Mouse (Mus musculus) intestine, embryonic 15.5 days (tissue): ENCODE results near the gene Spsb1. TPM values are rescaled to one million over a fixed set of nuclear protein-coding genes. Genes with fewer than 3 reads are reported as not detected.
A peak's percentile ranks its signal among the peaks of the same experiment; 100 is the strongest.

ENCODE experiments used
- ATAC-seq: fragments of 200-750 bp; cut with Nextera tagmentation; 2 replicates; pipeline ENCODE4 v1.8.0; 2017; ENCODE audit warnings: moderate TSS enrichment, moderate library complexity
- H3K27ac ChIP-seq: fragments of 300-500 bp; sonication (generic); 2 replicates; pipeline ENCODE4 v1.5.1; 2015; ENCODE audit warnings: mild to moderate bottlenecking, inconsistent platforms
- H3K27me3 ChIP-seq: fragments of 300-500 bp; sonication (generic); replicated peaks from 2 replicates; pipeline ENCODE4 v1.6.1; 2015; ENCODE audit warnings: inconsistent platforms
- H3K36me3 ChIP-seq: fragments of 300-500 bp; sonication (generic); 2 replicates; pipeline ENCODE4 v1.6.1; 2015; ENCODE audit warnings: inconsistent platforms
- H3K4me1 ChIP-seq: fragments of 300-500 bp; sonication (generic); replicated peaks from 2 replicates; pipeline ENCODE4 v1.6.1; 2015; ENCODE audit warnings: inconsistent platforms
- H3K4me2 ChIP-seq: fragments of 300-500 bp; sonication (generic); replicated peaks from 2 replicates; pipeline ENCODE4 v1.6.1; 2015; ENCODE audit warnings: mild to moderate bottlenecking, inconsistent platforms
- H3K4me3 ChIP-seq: fragments of 300-500 bp; sonication (generic); replicated peaks from 2 replicates; pipeline ENCODE4 v1.5.1; 2015; ENCODE audit warnings: inconsistent platforms
- H3K9ac ChIP-seq: fragments of 300-500 bp; sonication (generic); 2 replicates; pipeline ENCODE4 v1.6.1; 2015; ENCODE audit warnings: inconsistent platforms
- H3K9me3 ChIP-seq: fragments of 300-500 bp; sonication (generic); 2 replicates; pipeline ENCODE4 v1.6.1; 2016; ENCODE audit warnings: inconsistent platforms
- WGBS: fragments of 180-500 bp; shearing (Covaris S2); methylation state at CpG from one replicate; pipeline ENCODE4 v1.1.7; 2015; 5-methylcytosine and 5-hydroxymethylcytosine counted together
- polyA plus RNA-seq: library from polyadenylated mRNA; unstranded; fragments of >200 nt; fragmentation: Nextera tagmentation; extraction: Ambion mirVana; gene quantifications from 2 replicates; pipeline ENCODE4 v1.2.1, GENCODE M21; 2015

Spsb1 gene
- polyA plus RNA-seq, 1 experiment from 2014 or later, result 18.2 TPM

DNA sequence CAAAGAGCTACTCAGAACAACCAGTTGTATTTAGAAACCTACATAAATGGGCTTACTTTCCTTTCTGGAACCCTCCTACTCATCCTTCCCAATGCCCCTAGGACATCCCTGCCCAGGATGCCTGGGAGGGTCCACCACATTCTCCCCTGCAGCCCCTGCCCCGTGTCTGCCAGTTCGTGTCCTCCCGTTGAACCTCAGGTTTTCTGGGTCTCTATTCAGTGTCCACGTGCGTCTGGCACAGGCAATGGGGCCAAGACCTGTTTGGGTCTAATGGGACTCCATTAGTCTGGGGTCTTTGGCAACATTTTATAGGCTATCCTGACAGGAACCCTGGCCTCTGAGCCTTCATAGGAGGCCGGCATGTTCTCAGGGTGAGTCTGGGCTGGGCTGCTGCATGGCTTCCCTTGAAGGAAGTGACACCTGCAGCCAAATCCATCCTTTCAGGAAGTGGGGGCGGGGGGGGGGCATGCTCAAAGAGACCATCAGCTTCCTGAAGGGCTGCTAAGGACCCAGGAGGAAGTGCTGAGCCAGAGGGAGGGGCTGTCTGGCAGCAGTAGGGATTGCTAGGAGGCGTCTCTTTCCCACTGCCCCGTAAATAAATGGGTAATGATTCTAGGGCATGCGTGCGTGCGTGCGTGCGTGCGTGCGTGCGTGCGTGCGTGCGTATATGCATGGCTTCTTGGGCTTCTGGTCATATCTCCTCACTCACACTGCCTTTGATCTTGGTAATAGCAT, 65.9 kb downstream of the Spsb1 start:
- 74% methylated on average over 20 of the region's 20 CpGs for WGBS

DNA sequence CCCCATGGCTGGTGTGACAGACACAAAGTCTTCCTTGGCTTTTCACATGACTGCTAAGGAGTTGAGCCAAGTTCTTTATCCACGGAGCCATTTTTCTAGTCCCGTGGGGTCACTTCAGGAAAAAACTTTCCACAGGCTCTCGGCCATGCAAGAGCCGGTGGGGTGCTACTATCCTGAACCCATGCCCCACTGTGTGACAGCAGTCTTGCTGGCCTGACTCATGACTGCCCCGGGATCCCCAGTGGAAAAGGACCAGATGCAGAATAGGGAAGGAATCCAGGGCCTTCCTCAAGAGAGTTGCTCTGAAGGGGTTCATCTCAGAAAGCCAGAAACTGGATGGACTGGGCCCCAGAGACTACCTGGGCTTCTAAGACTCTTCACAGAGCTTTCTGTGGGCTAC, 66.7 kb downstream of the Spsb1 start:
- ATAC-seq, result no peak
- Histone ChIP-seq H3K27ac (no peak overlapping the region), H3K27me3 (no peaks in the 10 kb centered on the region), H3K4me1 (peaks cover 35% of the 10 kb centered on the region), H3K9ac (no peak overlapping the region), H3K4me3 (no peak overlapping the region), H3K4me2 (no peak overlapping the region), H3K9me3 (no peaks in the 10 kb centered on the region), H3K36me3 (no peaks in the 10 kb centered on the region)
- WGBS, result 81% methylated on average over 5 of the region's 5 CpGs

More for the DNA sequence above, 65.9 kb downstream of the Spsb1 start:
- no peak for ATAC-seq
- H3K4me2 ChIP-seq, result no peak overlapping the region
- H3K4me3 ChIP-seq, result no peak overlapping the region
- peak overlapping the region; percentile 84 for H3K27ac ChIP-seq
- H3K4me1 ChIP-seq, result peaks cover 36% of the 10 kb centered on the region
- H3K9me3 ChIP-seq, result no peaks in the 10 kb centered on the region
- H3K36me3 ChIP-seq, result no peaks in the 10 kb centered on the region
- H3K27me3 ChIP-seq, result no peaks in the 10 kb centered on the region
- no peak overlapping the region for H3K9ac ChIP-seq

DNA sequence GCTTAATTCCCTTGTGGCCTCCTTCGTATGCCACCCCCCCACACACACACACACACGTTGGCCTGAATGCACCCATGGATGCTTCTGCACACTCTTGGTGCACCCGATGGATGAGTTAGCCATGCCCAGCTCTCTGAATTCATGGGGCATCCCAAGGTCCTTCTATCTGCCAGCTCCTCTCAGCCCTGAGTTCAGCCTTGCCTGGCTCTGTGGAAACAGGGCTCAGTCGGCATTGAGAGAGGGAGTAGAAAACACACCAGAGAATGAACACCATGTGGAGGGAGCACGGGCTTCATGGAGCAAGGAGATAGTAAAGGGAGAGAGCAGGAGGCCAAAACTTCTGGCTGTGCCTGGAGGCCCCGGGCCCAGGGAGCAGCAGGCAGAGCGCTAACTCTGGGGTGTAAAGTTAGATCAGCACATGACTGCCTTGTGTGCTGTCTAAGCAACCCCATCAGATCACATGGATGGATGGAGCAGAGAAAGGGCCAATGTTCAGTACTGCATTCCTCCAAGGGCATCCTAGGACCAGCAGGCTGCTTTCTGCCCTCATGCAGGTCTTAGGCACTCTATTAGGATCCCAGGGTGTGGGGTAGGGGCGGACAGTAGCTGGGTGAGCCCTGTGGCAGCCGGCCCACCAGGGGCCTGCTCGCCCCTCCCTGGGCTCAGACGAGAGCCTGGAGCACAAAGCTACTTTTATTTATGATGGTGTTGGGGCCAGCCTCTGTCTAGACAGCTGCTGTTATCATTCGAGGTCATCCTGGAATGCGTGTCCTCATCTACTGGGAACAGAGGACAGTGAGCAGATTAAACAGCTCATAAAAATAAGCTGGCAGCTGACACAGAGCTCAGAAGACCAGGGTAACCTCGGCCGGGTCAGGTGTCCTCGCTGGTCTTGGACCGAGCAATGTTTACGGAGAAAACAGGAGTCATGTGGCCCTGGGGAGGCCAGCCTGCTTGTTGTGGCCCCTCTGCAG, 68.3 kb downstream of the Spsb1 start:
- Histone ChIP-seq H3K36me3 (no peaks in the 10 kb centered on the region), H3K4me3 (no peak overlapping the region), H3K27ac (0 out of 2 replicates have a peak overlapping the region, but pooled peaks have one; percentile 3), H3K4me2 (no peak overlapping the region), H3K9me3 (no peaks in the 10 kb centered on the region), H3K9ac (peak overlapping the region; percentile 2; the same call in 1 of the 2 replicates), H3K27me3 (no peaks in the 10 kb centered on the region), H3K4me1 (peaks cover 41% of the 10 kb centered on the region)
- peak; percentile 36 for ATAC-seq
- 39% methylated on average over 18 of the region's 18 CpGs for WGBS

- no peak overlapping the region for H3K27ac ChIP-seq
- H3K4me3 ChIP-seq, result no peak overlapping the region
- H3K4me2 ChIP-seq, result no peak overlapping the region
- no peak for ATAC-seq
- H3K9me3 ChIP-seq, result no peaks in the 10 kb centered on the region
- peaks cover 27% of the 10 kb centered on the region for H3K4me1 ChIP-seq
- no peaks in the 10 kb centered on the region for H3K36me3 ChIP-seq
- H3K9ac ChIP-seq, result no peak overlapping the region
- WGBS, result 64% methylated on average over 10 of the region's 10 CpGs
- no peaks in the 10 kb centered on the region for H3K27me3 ChIP-seq
These were observed 70.9 kb downstream of the Spsb1 start for GRCm38 (mm10) chr4:149883990-149884389.

GRCm38 (mm10) chr4:149882139-149882916, 72.5 kb downstream of the Spsb1 start:
- Histone ChIP-seq H3K4me1 (peaks cover 35% of the 10 kb centered on the region), H3K9ac (no peak overlapping the region), H3K27me3 (no peaks in the 10 kb centered on the region), H3K27ac (no peak overlapping the region; the same call in 1 of the 2 replicates), H3K4me2 (no peak overlapping the region), H3K4me3 (no peak overlapping the region), H3K36me3 (no peaks in the 10 kb centered on the region), H3K9me3 (no peaks in the 10 kb centered on the region)
- WGBS, result 55% methylated on average over 17 of the region's 17 CpGs
- no peak for ATAC-seq

GRCm38 (mm10) chr4:149880908-149881307, 73.9 kb downstream of the Spsb1 start:
- no peak for ATAC-seq

GRCm38 (mm10) chr4:149879980-149880379, 74.9 kb downstream of the Spsb1 start:
- Histone ChIP-seq H3K4me3 (no peak overlapping the region), H3K9ac (no peak overlapping the region), H3K9me3 (no peaks in the 10 kb centered on the region), H3K4me2 (no peak overlapping the region), H3K36me3 (no peaks in the 10 kb centered on the region), H3K27me3 (no peaks in the 10 kb centered on the region), H3K4me1 (peaks cover 40% of the 10 kb centered on the region), H3K27ac (no peak overlapping the region)
- WGBS, result 70% methylated on average over 11 of the region's 11 CpGs
- ATAC-seq, result no peak

More at GRCm38 (mm10) chr4:149880908-149881307, 73.9 kb downstream of the Spsb1 start:
- no peaks in the 10 kb centered on the region for H3K36me3 ChIP-seq
- WGBS, result 76% methylated on average over 5 of the region's 5 CpGs
- H3K9ac ChIP-seq, result no peak overlapping the region
- H3K4me2 ChIP-seq, result no peak overlapping the region
- no peak overlapping the region for H3K27ac ChIP-seq
- peaks cover 39% of the 10 kb centered on the region for H3K4me1 ChIP-seq
- no peaks in the 10 kb centered on the region for H3K9me3 ChIP-seq
- H3K27me3 ChIP-seq, result no peaks in the 10 kb centered on the region
- H3K4me3 ChIP-seq, result no peak overlapping the region

DNA sequence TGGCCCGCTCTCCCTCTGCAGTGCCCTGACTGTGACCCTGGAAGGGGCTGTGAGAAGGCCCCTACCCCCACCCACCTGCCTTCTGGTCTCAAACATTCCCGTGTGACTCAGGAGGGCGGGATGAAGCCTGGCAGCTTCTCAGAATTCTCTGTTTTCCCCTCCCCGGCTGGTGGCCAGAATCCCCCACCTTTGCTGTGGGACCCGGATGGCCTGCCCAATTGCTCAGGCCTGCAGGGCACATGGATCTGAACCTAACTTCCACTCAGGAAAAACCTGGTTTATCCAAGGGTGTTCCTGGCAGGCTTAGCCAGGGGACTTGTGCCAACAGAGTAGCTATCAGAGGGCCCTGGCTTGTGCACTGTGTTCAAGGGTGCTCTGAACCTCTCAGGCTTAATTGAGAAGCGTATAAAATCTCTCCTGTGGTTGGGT, 76.8 kb downstream of the Spsb1 start:
- 46% methylated on average over 6 of the region's 6 CpGs for WGBS
- no peak overlapping the region for H3K4me2 ChIP-seq
- H3K27ac ChIP-seq, result no peak overlapping the region

DNA sequence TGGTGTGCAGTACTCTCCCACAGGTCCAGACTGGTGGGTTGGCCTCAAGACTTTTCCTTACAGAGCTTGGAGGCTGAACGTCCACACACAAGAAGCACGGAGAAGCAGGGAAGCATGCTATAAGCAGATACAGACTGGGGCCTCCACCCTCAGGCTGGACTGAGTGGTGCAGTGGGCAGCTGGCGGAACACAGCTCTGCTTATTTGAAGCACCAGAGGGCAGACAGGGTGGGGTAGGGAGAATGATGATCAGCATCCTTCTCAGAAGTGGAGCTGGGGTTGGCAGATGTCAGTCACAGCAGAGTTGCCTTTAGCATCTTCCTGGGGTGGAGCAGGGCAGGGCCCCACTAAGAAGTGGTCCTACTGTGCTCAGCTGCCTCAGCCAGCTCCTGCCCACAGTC, 77.6 kb downstream of the Spsb1 start:
- H3K4me3 ChIP-seq, result no peak overlapping the region
- H3K4me2 ChIP-seq, result no peak overlapping the region
- WGBS, result 40% methylated on average over 3 of the region's 3 CpGs
- H3K4me1 ChIP-seq, result peaks cover 27% of the 10 kb centered on the region
- ATAC-seq, result peak; percentile 39; the same call in 1 of the 2 replicates
- no peaks in the 10 kb centered on the region for H3K9me3 ChIP-seq
- no peaks in the 10 kb centered on the region for H3K27me3 ChIP-seq
- no peaks in the 10 kb centered on the region for H3K36me3 ChIP-seq
- peak overlapping the region; percentile 37; the same call in 1 of the 2 replicates for H3K27ac ChIP-seq
- no peak overlapping the region for H3K9ac ChIP-seq

More for the DNA sequence above, 76.8 kb downstream of the Spsb1 start:
- H3K4me3 ChIP-seq, result no peak overlapping the region
- H3K27me3 ChIP-seq, result no peaks in the 10 kb centered on the region
- no peaks in the 10 kb centered on the region for H3K36me3 ChIP-seq
- no peaks in the 10 kb centered on the region for H3K9me3 ChIP-seq
- no peak for ATAC-seq
- H3K9ac ChIP-seq, result no peak overlapping the region
- peaks cover 34% of the 10 kb centered on the region for H3K4me1 ChIP-seq

GRCm38 (mm10) chr4:149876761-149877160, 78.1 kb downstream of the Spsb1 start:
- H3K36me3 ChIP-seq, result no peaks in the 10 kb centered on the region
- H3K4me1 ChIP-seq, result peaks cover 23% of the 10 kb centered on the region
- H3K4me3 ChIP-seq, result no peak overlapping the region
- H3K4me2 ChIP-seq, result no peak overlapping the region
- no peaks in the 10 kb centered on the region for H3K27me3 ChIP-seq
- H3K27ac ChIP-seq, result peak overlapping the region; percentile 37; the same call in 1 of the 2 replicates
- no peaks in the 10 kb centered on the region for H3K9me3 ChIP-seq
- no peak overlapping the region for H3K9ac ChIP-seq
- 48% methylated on average over 6 of the region's 6 CpGs for WGBS
- ATAC-seq, result peak; percentile 41; the same call in 1 of the 2 replicates

GRCm38 (mm10) chr4:149875986-149876501, 78.8 kb downstream of the Spsb1 start:
- no peak overlapping the region for H3K4me3 ChIP-seq
- peaks cover 23% of the 10 kb centered on the region for H3K4me1 ChIP-seq
- no peaks in the 10 kb centered on the region for H3K36me3 ChIP-seq
- WGBS, result 72% methylated on average over 8 of the region's 8 CpGs
- no peak overlapping the region for H3K9ac ChIP-seq
- no peak for ATAC-seq
- H3K27ac ChIP-seq, result no peak overlapping the region
- H3K9me3 ChIP-seq, result no peaks in the 10 kb centered on the region
- H3K4me2 ChIP-seq, result no peak overlapping the region
- no peaks in the 10 kb centered on the region for H3K27me3 ChIP-seq
